Mouse (Mus musculus): ENCODE results near the gene Sntb2. TPM values are rescaled to one million over a fixed set of nuclear protein-coding genes. Genes with fewer than 3 reads are reported as not detected.

Sntb2 gene
- total and polyA plus RNA-seq, 2 experiments from 2014 or later = 8.5 to 21.2 TPM

DNA sequence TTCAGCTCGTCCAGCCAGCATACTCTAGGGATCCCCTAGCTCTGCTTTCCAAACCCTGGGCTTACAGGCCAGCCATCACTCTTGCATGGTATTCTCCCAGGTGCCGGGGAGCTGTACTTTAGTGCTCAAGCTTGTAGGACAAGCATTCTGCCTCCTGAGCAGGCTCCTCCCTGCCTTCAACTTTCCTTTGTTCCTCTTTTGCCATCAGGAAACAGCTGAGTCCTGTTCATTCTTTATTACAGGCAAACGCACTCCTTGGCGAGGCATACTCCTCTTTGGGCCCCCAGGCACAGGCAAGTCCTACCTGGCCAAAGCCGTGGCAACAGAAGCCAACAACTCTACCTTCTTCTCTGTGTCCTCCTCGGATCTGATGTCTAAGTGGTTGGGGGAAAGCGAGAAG, 105.1 kb downstream of the Sntb2 start:
- H3K4me3 ChIP-seq (ENCODE audit: low read depth, low read length) = no peak overlapping the region
- H3K36me3 ChIP-seq (replicated peaks; ENCODE audit: control insufficient read depth, insufficient read depth, low read length) = peaks cover 82% of the 10 kb centered on the region
- 71% methylated on average over 7 of the region's 7 CpGs for WGBS
- no peaks in the 10 kb centered on the region for H3K27me3 ChIP-seq (ENCODE audit: control insufficient read depth, insufficient read depth, low read length)
- H3K27ac ChIP-seq (ENCODE audit: low read depth) = no peak overlapping the region
- H3K9ac ChIP-seq (replicated peaks; ENCODE audit: low read depth, low read length) = no peak overlapping the region
- DNase-seq (ENCODE audit: low spot score) = no peak
- 0 out of 2 replicates have a peak, but pooled peaks cover 3% of the 10 kb centered on the region for H3K4me1 ChIP-seq (ENCODE audit: control insufficient read depth, insufficient read depth)
- H3K9me3 ChIP-seq (replicated peaks; ENCODE audit: control insufficient read depth, low read length) = no peaks in the 10 kb centered on the region
- no peak for ATAC-seq (ENCODE audit: insufficient read depth, low read depth)
- no peak overlapping the region for H3K4me2 ChIP-seq (ENCODE audit: low read depth, low read length)
- TF ChIP-seq EP300 (IDR thresholded peaks at IDR 0.05; ENCODE audit: low read depth) (no peak), CTCF (IDR thresholded peaks at IDR 0.05; ENCODE audit: low read depth) (no peak)

GRCm38 (mm10) chr8:107045478-107045877, 109.9 kb downstream of the Sntb2 start:
- DNase-seq (ENCODE audit: low spot score) (no peak), ATAC-seq (ENCODE audit: insufficient read depth, low read depth) (no peak)
- no peak overlapping the region for H3K4me2 ChIP-seq (ENCODE audit: low read depth, low read length)
- H3K36me3 ChIP-seq (replicated peaks; ENCODE audit: control insufficient read depth, insufficient read depth, low read length) = peaks cover 71% of the 10 kb centered on the region
- 0 out of 2 replicates have a peak, but pooled peaks cover 13% of the 10 kb centered on the region for H3K4me1 ChIP-seq (ENCODE audit: control insufficient read depth, insufficient read depth)
- H3K27ac ChIP-seq (ENCODE audit: low read depth) = no peak overlapping the region
- TF ChIP-seq CTCF (IDR thresholded peaks at IDR 0.05; ENCODE audit: low read depth) = no peak
- TF ChIP-seq EP300 (IDR thresholded peaks at IDR 0.05; ENCODE audit: low read depth) = no peak
- no peaks in the 10 kb centered on the region for H3K27me3 ChIP-seq (ENCODE audit: control insufficient read depth, insufficient read depth, low read length)
- no peaks in the 10 kb centered on the region for H3K9me3 ChIP-seq (replicated peaks; ENCODE audit: control insufficient read depth, low read length)
- no peak overlapping the region for H3K9ac ChIP-seq (replicated peaks; ENCODE audit: low read depth, low read length)
- WGBS = 88% methylated on average over 6 of the region's 6 CpGs
- H3K4me3 ChIP-seq (ENCODE audit: low read depth, low read length) = no peak overlapping the region

DNA sequence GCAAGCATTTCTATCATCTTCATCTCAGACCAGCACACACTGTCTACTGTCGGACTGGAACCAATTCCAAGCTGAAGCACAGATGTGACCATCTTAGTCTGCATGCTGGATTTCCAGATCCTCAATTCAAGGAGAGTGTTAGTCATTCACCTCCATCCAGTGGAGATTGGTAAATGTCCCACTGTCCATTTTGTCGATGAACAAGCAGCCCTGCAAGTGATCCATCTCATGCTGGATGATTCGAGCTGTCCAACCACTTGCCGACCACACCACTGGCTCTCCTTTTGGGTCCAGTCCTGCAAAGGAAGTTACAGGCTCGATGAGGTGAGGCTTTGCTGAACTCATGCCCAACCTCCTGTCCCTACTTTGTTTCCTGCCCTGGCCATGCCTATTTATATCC, 111.4 kb downstream of the Sntb2 start:
- Histone ChIP-seq H3K27me3 (ENCODE audit: control insufficient read depth, insufficient read depth, low read length) (no peaks in the 10 kb centered on the region), H3K9me3 (replicated peaks; ENCODE audit: control insufficient read depth, low read length) (no peaks in the 10 kb centered on the region), H3K36me3 (replicated peaks; ENCODE audit: control insufficient read depth, insufficient read depth, low read length) (peaks cover 71% of the 10 kb centered on the region), H3K4me1 (ENCODE audit: control insufficient read depth, insufficient read depth) (0 out of 2 replicates have a peak, but pooled peaks cover 13% of the 10 kb centered on the region), H3K27ac (ENCODE audit: low read depth) (no peak overlapping the region), H3K4me2 (ENCODE audit: low read depth, low read length) (peak overlapping the region; percentile 87), H3K4me3 (ENCODE audit: low read depth, low read length) (no peak overlapping the region), H3K9ac (replicated peaks; ENCODE audit: low read depth, low read length) (no peak overlapping the region)
- 44% methylated on average over 5 of the region's 5 CpGs for WGBS
- DNase-seq (ENCODE audit: low spot score) (no peak), ATAC-seq (ENCODE audit: insufficient read depth, low read depth) (no peak)
- TF ChIP-seq CTCF (IDR thresholded peaks at IDR 0.05; ENCODE audit: low read depth) (no peak), EP300 (IDR thresholded peaks at IDR 0.05; ENCODE audit: low read depth) (no peak)

DNA sequence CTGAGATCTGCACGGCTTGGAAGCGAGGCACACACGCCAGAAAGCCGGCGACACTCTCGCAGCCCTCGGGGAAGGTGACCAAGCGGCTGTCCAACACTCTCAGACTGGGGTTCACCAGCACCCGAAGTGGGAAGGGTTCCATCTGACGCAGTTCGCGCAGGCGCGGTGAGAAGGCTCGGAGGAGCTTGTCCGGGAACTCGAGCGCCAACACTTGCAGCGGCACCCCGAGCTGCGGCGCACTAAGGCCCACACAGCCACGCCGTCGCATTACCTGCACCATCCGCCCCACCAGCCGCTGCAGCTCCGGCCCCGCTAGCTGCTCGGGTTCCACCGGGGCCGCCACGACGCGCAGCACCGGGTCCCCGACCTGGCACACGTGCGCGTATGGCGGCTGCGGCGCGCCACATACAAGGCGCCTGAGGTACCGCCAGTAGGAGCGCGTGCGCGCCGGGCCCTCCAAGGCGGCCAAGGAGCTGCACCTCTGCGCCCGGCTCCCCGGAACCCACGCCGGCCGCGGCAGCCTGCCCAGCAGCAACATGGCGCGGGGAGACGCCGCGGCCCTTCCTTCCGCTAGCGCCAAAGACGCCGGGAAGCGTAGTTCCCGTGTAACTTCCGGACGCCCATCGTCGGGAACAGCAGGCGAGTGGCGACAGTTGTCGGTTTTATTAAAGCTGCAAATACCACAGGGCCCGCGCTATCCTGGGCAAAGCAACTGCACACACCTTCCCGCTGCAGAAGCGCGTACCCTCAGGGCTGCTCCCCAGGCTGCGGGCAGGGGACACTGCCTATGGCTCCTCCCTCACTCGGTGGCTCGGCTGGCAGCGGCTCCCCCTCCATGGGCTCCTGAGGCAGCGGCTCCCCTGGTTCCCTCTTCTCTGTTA, 112.8 kb downstream of the Sntb2 start, which contains the start of gene Pdf:
Gene Pdf, minus strand, starts transcription at position 554 of the 881 bp plus-strand sequence.
- TF ChIP-seq CTCF (IDR thresholded peaks at IDR 0.05; ENCODE audit: low read depth) (no peak), EP300 (IDR thresholded peaks at IDR 0.05; ENCODE audit: low read depth) (no peak; the same call in 1 of the 2 replicates)
- peak within 1 kb of the TSS; percentile 93 for H3K27ac ChIP-seq (ENCODE audit: low read depth)
- peak within 1 kb of the TSS; percentile 77 for H3K9ac ChIP-seq (replicated peaks; ENCODE audit: low read depth, low read length)
- WGBS = under 1% methylated on average over 87 of the region's 87 CpGs
- ATAC-seq (ENCODE audit: insufficient read depth, low read depth) (peak; percentile 87), DNase-seq (ENCODE audit: low spot score) (peak; percentile 78)
- H3K9me3 ChIP-seq (replicated peaks; ENCODE audit: control insufficient read depth, low read length) = no peaks in the 10 kb centered on the region
- no peaks in the 10 kb centered on the region for H3K27me3 ChIP-seq (ENCODE audit: control insufficient read depth, insufficient read depth, low read length)
- H3K4me1 ChIP-seq (ENCODE audit: control insufficient read depth, insufficient read depth) = 0 out of 2 replicates have a peak, but pooled peaks cover 13% of the 10 kb centered on the region
- H3K4me2 ChIP-seq (ENCODE audit: low read depth, low read length) = peak within 1 kb of the TSS; percentile 87
- peak within 1 kb of the TSS; percentile 88 for H3K4me3 ChIP-seq (ENCODE audit: low read depth, low read length)
- peaks cover 71% of the 10 kb centered on the region for H3K36me3 ChIP-seq (replicated peaks; ENCODE audit: control insufficient read depth, insufficient read depth, low read length)

DNA sequence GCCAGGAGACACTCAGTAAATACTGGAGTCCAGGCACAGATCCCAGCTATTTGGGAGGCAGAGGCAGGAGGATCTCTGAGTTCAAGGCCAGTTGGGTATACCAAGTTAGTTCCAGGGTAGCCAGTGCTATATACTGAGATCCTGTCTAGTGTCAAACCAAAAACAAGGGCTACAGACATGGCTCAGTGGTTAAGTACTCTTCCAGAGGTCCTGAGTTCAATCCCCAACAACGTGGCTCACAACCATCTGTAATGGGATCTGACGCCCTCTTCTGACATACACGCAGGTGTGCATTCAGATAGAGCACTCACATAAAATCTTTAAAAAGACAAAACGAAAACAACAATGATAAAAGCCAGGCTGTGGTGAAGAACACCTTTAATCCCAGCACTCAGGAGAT, 113.9 kb downstream of the Sntb2 start:
- TF ChIP-seq CTCF (IDR thresholded peaks at IDR 0.05; ENCODE audit: low read depth) (no peak), EP300 (IDR thresholded peaks at IDR 0.05; ENCODE audit: low read depth) (no peak)
- H3K9me3 ChIP-seq (replicated peaks; ENCODE audit: control insufficient read depth, low read length) = no peaks in the 10 kb centered on the region
- 91% methylated on average over 4 of the region's 4 CpGs for WGBS
- peaks cover 66% of the 10 kb centered on the region for H3K36me3 ChIP-seq (replicated peaks; ENCODE audit: control insufficient read depth, insufficient read depth, low read length)
- no peak for ATAC-seq (ENCODE audit: insufficient read depth, low read depth)
- H3K4me1 ChIP-seq (ENCODE audit: control insufficient read depth, insufficient read depth) = 0 out of 2 replicates have a peak, but pooled peaks cover 13% of the 10 kb centered on the region
- no peaks in the 10 kb centered on the region for H3K27me3 ChIP-seq (ENCODE audit: control insufficient read depth, insufficient read depth, low read length)
- 0 out of 2 replicates have a peak overlapping the region, but pooled peaks have one; percentile 93 for H3K27ac ChIP-seq (ENCODE audit: low read depth)
- H3K4me3 ChIP-seq (ENCODE audit: low read depth, low read length) = no peak overlapping the region
- no peak overlapping the region; the same call in 1 of the 2 replicates for H3K4me2 ChIP-seq (ENCODE audit: low read depth, low read length)
- no peak for DNase-seq (ENCODE audit: low spot score)
- no peak overlapping the region for H3K9ac ChIP-seq (replicated peaks; ENCODE audit: low read depth, low read length)

Measured in heart, postnatal 0 days (tissue).